Mouse (Mus musculus) kidney, embryonic 14.5 days (tissue): ENCODE results near the gene Hsd17b2. TPM values are rescaled to one million over a fixed set of nuclear protein-coding genes. Genes with fewer than 3 reads are reported as not detected.
"Not testable (repeated sequence)": the region's sequence is repeated elsewhere in the genome, so short reads cannot be mapped to it uniquely, and the experiment has no call there.

Experiments
- ATAC-seq: fragments of 200-750 bp; cut with Nextera tagmentation; 2 replicates; pipeline ENCODE4 v1.8.0; 2017; ENCODE audit warnings: moderate number of reproducible peaks, mild to moderate bottlenecking, moderate TSS enrichment, moderate library complexity; ENCODE audit not compliant: low FRiP score, low TSS enrichment
- H3K27ac ChIP-seq: fragments of 300-500 bp; sonication (generic); 2 replicates; pipeline ENCODE4 v1.5.1; 2014; ENCODE audit warnings: low read depth, mild to moderate bottlenecking, low read length, moderate library complexity, mixed read lengths
- H3K27me3 ChIP-seq: fragments of 300-500 bp; sonication (generic); 2 replicates; pipeline ENCODE4 v1.6.1; 2014; ENCODE audit warnings: mild to moderate bottlenecking, low read length; ENCODE audit not compliant: control insufficient read depth, insufficient read depth
- H3K36me3 ChIP-seq: fragments of 300-500 bp; sonication (generic); 2 replicates; pipeline ENCODE4 v1.6.1; 2014; ENCODE audit warnings: low read length, mixed read lengths; ENCODE audit not compliant: control insufficient read depth, insufficient read depth
- H3K4me1 ChIP-seq: fragments of 300-500 bp; sonication (generic); 2 replicates; pipeline ENCODE4 v1.6.1; 2014; ENCODE audit warnings: low read length, mixed read lengths; ENCODE audit not compliant: control insufficient read depth, insufficient read depth
- H3K4me2 ChIP-seq: fragments of 300-500 bp; sonication (generic); replicated peaks from 2 replicates; pipeline ENCODE4 v1.6.1; 2014; ENCODE audit warnings: low read depth, mild to moderate bottlenecking, low read length
- H3K4me3 ChIP-seq: fragments of 300-500 bp; sonication (generic); 2 replicates; pipeline ENCODE4 v1.5.1; 2014; ENCODE audit warnings: mild to moderate bottlenecking, low read length
- H3K9ac ChIP-seq: fragments of 300-500 bp; sonication (generic); 2 replicates; pipeline ENCODE4 v1.6.1; 2014; ENCODE audit warnings: low read depth, mild to moderate bottlenecking, low read length, moderate library complexity
- H3K9me3 ChIP-seq: fragments of 300-500 bp; sonication (generic); 2 replicates; pipeline ENCODE4 v1.6.1; 2016; ENCODE audit warnings: low read length; ENCODE audit not compliant: control insufficient read depth
- WGBS: fragments of 180-500 bp; shearing (Covaris S2); extraction: QIAGEN DNeasy Blood & Tissue Kit; methylation state at CpG from one replicate; pipeline ENCODE4 v1.1.7; 2014; 5-methylcytosine and 5-hydroxymethylcytosine counted together
- polyA plus RNA-seq: library from polyadenylated mRNA; unstranded; fragments of >200 nt; fragmentation: Nextera tagmentation; extraction: Ambion mirVana; gene quantifications from 2 replicates; pipeline ENCODE4 v1.2.1, GENCODE M21; 2014

Gene Hsd17b2
- polyA plus RNA-seq, 1 experiment from 2014 or later, result 0.34 TPM

GRCm38 (mm10) chr8:117726467-117726866 lies 24.8 kb downstream of the Hsd17b2 start:
- Histone ChIP-seq H3K27me3 (no peaks in the 10 kb centered on the region), H3K36me3 (no peaks in the 10 kb centered on the region), H3K27ac (no peak overlapping the region), H3K9ac (no peak overlapping the region), H3K9me3 (no peaks in the 10 kb centered on the region), H3K4me3 (no peak overlapping the region), H3K4me2 (no peak overlapping the region), H3K4me1 (no peaks in the 10 kb centered on the region)
- no peak for ATAC-seq
- WGBS, result 66% methylated on average over 7 of the region's 7 CpGs

GRCm38 (mm10) chr8:117727561-117727960 lies 25.9 kb downstream of the Hsd17b2 start:
- Histone ChIP-seq H3K4me1 (no peaks in the 10 kb centered on the region), H3K9ac (no peak overlapping the region), H3K4me3 (no peak overlapping the region), H3K27ac (no peak overlapping the region), H3K36me3 (no peaks in the 10 kb centered on the region), H3K27me3 (no peaks in the 10 kb centered on the region), H3K4me2 (no peak overlapping the region), H3K9me3 (no peaks in the 10 kb centered on the region)
- no peak for ATAC-seq
- WGBS, result 69% methylated on average over 5 of the region's 5 CpGs

GRCm38 (mm10) chr8:117728234-117728633 lies 26.5 kb downstream of the Hsd17b2 start:
- no peaks in the 10 kb centered on the region for H3K27me3 ChIP-seq
- no peak overlapping the region for H3K27ac ChIP-seq
- 83% methylated on average over 4 of the region's 4 CpGs for WGBS
- H3K4me2 ChIP-seq, result no peak overlapping the region
- H3K9me3 ChIP-seq, result no peaks in the 10 kb centered on the region
- ATAC-seq, result no peak
- H3K4me1 ChIP-seq, result no peaks in the 10 kb centered on the region
- no peaks in the 10 kb centered on the region for H3K36me3 ChIP-seq
- H3K4me3 ChIP-seq, result no peak overlapping the region
- no peak overlapping the region for H3K9ac ChIP-seq

- H3K4me2 ChIP-seq, result no peak overlapping the region
- no peak for ATAC-seq
- 61% methylated on average over 10 of the region's 10 CpGs for whole genome bisulfite sequencing
Measured at GRCm38 (mm10) chr8:117730980-117731379, 29.3 kb downstream of the Hsd17b2 start.

GRCm38 (mm10) chr8:117736657-117737175 lies 35.0 kb downstream of the Hsd17b2 start:
- WGBS, result 79% methylated on average over 3 of the region's 3 CpGs
- no peaks in the 10 kb centered on the region for H3K9me3 ChIP-seq
- ATAC-seq, result no peak
- H3K36me3 ChIP-seq, result no peaks in the 10 kb centered on the region
- no peak overlapping the region for H3K9ac ChIP-seq
- H3K27ac ChIP-seq, result no peak overlapping the region
- H3K27me3 ChIP-seq, result no peaks in the 10 kb centered on the region
- H3K4me1 ChIP-seq, result no peaks in the 10 kb centered on the region
- H3K4me3 ChIP-seq, result no peak overlapping the region
- no peak overlapping the region for H3K4me2 ChIP-seq

More at GRCm38 (mm10) chr8:117730980-117731379, 29.3 kb downstream of the Hsd17b2 start:
- Histone ChIP-seq H3K27me3 (no peaks in the 10 kb centered on the region), H3K4me3 (no peak overlapping the region), H3K9me3 (no peaks in the 10 kb centered on the region), H3K36me3 (no peaks in the 10 kb centered on the region), H3K9ac (no peak overlapping the region), H3K27ac (no peak overlapping the region), H3K4me1 (no peaks in the 10 kb centered on the region)

GRCm38 (mm10) chr8:117738206-117738605 lies 36.5 kb downstream of the Hsd17b2 start:
- H3K27me3 ChIP-seq, H3K4me1 ChIP-seq, H3K9me3 ChIP-seq, H3K9ac ChIP-seq, H3K4me2 ChIP-seq, H3K4me3 ChIP-seq, H3K27ac ChIP-seq, H3K36me3 ChIP-seq, ATAC-seq: not testable (repeated sequence)
- WGBS, result 95% methylated on average over 1 of the region's 1 CpGs

- Histone ChIP-seq H3K9me3 (no peaks in the 10 kb centered on the region), H3K4me3 (no peak overlapping the region), H3K4me2 (no peak overlapping the region), H3K9ac (no peak overlapping the region), H3K27me3 (no peaks in the 10 kb centered on the region), H3K36me3 (no peaks in the 10 kb centered on the region), H3K27ac (no peak overlapping the region), H3K4me1 (no peaks in the 10 kb centered on the region)
- no peak for ATAC-seq
- 94% methylated on average over 5 of the region's 5 CpGs for WGBS
Measured at GRCm38 (mm10) chr8:117740387-117740998, 38.8 kb downstream of the Hsd17b2 start.

- H3K36me3 ChIP-seq, result no peaks in the 10 kb centered on the region
- 79% methylated on average over 15 of the region's 15 CpGs for WGBS
- H3K27ac ChIP-seq, result no peak overlapping the region
- H3K9me3 ChIP-seq, result no peaks in the 10 kb centered on the region
- no peaks in the 10 kb centered on the region for H3K27me3 ChIP-seq
- H3K4me2 ChIP-seq, result no peak overlapping the region
- no peak for ATAC-seq
- H3K4me1 ChIP-seq, result no peaks in the 10 kb centered on the region
- no peak overlapping the region for H3K9ac ChIP-seq
- no peak overlapping the region for H3K4me3 ChIP-seq
Measured at GRCm38 (mm10) chr8:117742431-117743012, 40.8 kb downstream of the Hsd17b2 start.

- Histone ChIP-seq H3K4me2 (no peak overlapping the region), H3K27me3 (no peaks in the 10 kb centered on the region), H3K9ac (no peak overlapping the region), H3K4me1 (no peaks in the 10 kb centered on the region), H3K9me3 (no peaks in the 10 kb centered on the region), H3K4me3 (no peak overlapping the region), H3K27ac (no peak overlapping the region), H3K36me3 (no peaks in the 10 kb centered on the region)
- 89% methylated on average over 5 of the region's 5 CpGs for WGBS
- no peak for ATAC-seq
Measured at GRCm38 (mm10) chr8:117746651-117747050, 44.9 kb downstream of the Hsd17b2 start.
